36 mouse cellular contexts compared by ENCODE assay signal in genomic region chr5:44745706-44746105, GRCm38 (mm10). TPM values are rescaled to one million over a fixed set of nuclear protein-coding genes. Genes with fewer than 3 reads are reported as not detected.
"Had no signal": no experiment of that assay in that cellular context is flagged by ENCODE, and none has a peak within 500 bp of the region (broad histone marks: within the 10 kb centered on the region; RNA-seq: fewer than 3 reads in every experiment).

No protein-coding gene starts in this region.

- H3K4me2 ChIP-seq: heart, embryonic 11.5 days; heart, embryonic 12.5 days; heart, embryonic 13.5 days; heart, embryonic 15.5 days; hindbrain, embryonic 12.5 days; hindbrain, embryonic 13.5 days; hindbrain, embryonic 14.5 days; hindbrain, embryonic 15.5 days; intestine, embryonic 15.5 days; kidney, embryonic 15.5 days had no signal

- H3K36me3 ChIP-seq: heart, embryonic 10.5 days; heart, embryonic 12.5 days; heart, embryonic 13.5 days; heart, embryonic 15.5 days; hindbrain, embryonic 10.5 days; hindbrain, embryonic 12.5 days; hindbrain, embryonic 13.5 days; hindbrain, embryonic 15.5 days; intestine, embryonic 15.5 days; kidney, embryonic 15.5 days had no signal

- H3K9ac ChIP-seq: heart, embryonic 12.5 days; heart, embryonic 13.5 days; heart, embryonic 15.5 days; hindbrain, embryonic 12.5 days; hindbrain, embryonic 13.5 days; hindbrain, embryonic 14.5 days; hindbrain, embryonic 15.5 days; intestine, embryonic 15.5 days; kidney, embryonic 15.5 days had no signal

- ATAC-seq: hindbrain, embryonic 16.5 days; hindbrain, postnatal 0 days; inflammation-experienced regulatory T-cells, adult 6 months; intestine, embryonic 15.5 days; intestine, embryonic 16.5 days; intestine, postnatal 0 days had no signal

- H3K27me3 ChIP-seq: heart, embryonic 12.5 days; heart, embryonic 13.5 days; heart, embryonic 15.5 days; hindbrain, embryonic 12.5 days; hindbrain, embryonic 13.5 days; hindbrain, embryonic 15.5 days; intestine, embryonic 15.5 days; kidney, embryonic 15.5 days had no signal

- DNase-seq: heart, postnatal 10 days; heart, postnatal 14 days; heart, postnatal 36 days; heart, postnatal 4 days; kidney, adult 11 months; kidney, adult 18-20 months; kidney, adult 2 months; kidney, adult 8-10 months; kidney, adult 9 months; kidney, postnatal 10 days; kidney, postnatal 14 days; kidney, postnatal 25 days; kidney, postnatal 36 days; kidney, postnatal 4 days; layer of hippocampus, adult 9-11 months; layer of hippocampus, postnatal 36 days had no signal

- H3K9me3 ChIP-seq: heart, embryonic 10.5 days; heart, embryonic 12.5 days; heart, embryonic 13.5 days; heart, embryonic 15.5 days; hindbrain, embryonic 10.5 days; hindbrain, embryonic 12.5 days; hindbrain, embryonic 13.5 days; hindbrain, embryonic 15.5 days; intestine, embryonic 15.5 days; kidney, embryonic 15.5 days had no signal

- H3K4me1 ChIP-seq: heart, embryonic 10.5 days; heart, embryonic 12.5 days; heart, embryonic 13.5 days; heart, embryonic 15.5 days; hindbrain, embryonic 10.5 days; hindbrain, embryonic 12.5 days; hindbrain, embryonic 13.5 days; hindbrain, embryonic 15.5 days; intestine, embryonic 15.5 days; kidney, embryonic 15.5 days had no signal

- H3K27ac ChIP-seq: heart, embryonic 10.5 days; heart, embryonic 13.5 days; heart, embryonic 15.5 days; hindbrain, embryonic 10.5 days; hindbrain, embryonic 12.5 days; hindbrain, embryonic 13.5 days; hindbrain, embryonic 14.5 days; hindbrain, embryonic 15.5 days; hindbrain, postnatal 0 days; intestine, embryonic 15.5 days; kidney, embryonic 15.5 days; kidney, postnatal 0 days; layer of hippocampus, adult 2 months had no signal

- H3K4me3 ChIP-seq: heart, embryonic 10.5 days; heart, embryonic 12.5 days; heart, embryonic 13.5 days; heart, embryonic 15.5 days; hindbrain, embryonic 10.5 days; hindbrain, embryonic 12.5 days; hindbrain, embryonic 13.5 days; hindbrain, embryonic 15.5 days; intestine, embryonic 15.5 days; kidney, embryonic 15.5 days; layer of hippocampus, adult 2 months had no signal

RNA-seq across cellular contexts. Expression of gene Ldb2, which starts 53.8 kb away (rescaled TPM):
- total RNA-seq: hematopoietic stem cell, adult 5-6 weeks had no signal
- polyA plus RNA-seq: inflammation-experienced regulatory T-cells, adult 6 months had no signal
